Mouse (Mus musculus) mesoderm, embryonic 11.5 days (tissue): ENCODE results near the gene Slc1a4.

ENCODE experiments used
- DNase-seq: peaks from one replicate; pipeline ENCODE4 v3.0.0-alpha.2; 2012; ENCODE audit warnings: low read depth, low spot score

Slc1a4 gene

DNA sequence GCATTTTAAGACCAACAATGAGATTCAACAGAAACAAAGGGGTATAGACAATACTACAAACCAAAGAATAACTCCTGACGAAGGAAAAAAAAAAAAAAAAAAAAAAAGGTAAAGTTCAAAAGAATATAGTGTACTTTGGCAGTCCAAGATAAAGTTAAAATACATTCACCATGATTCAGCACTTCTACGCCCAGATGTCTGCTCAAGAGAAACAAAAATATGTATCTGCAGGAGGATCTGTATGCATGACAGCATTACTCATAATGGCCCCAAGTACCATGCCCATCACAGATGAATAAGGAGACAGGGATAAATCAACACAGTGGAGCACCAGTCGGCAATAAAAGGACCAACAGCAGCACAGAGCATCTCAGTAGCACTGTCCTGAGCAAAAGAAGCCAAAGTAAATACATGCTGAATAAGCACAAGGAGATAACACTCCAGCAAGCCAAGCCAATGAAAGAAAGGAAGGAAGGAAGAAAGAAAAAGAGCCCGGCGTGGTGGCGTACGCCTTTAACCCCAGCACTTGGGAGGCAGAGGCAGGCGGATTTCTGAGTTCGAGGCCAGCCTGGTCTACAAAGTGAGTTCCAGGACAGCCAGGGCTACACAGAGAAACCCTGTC is 7.3 kb downstream of the Slc1a4 start:
- DNase-seq = no peak

GRCm38 (mm10) chr11:20324006-20324405 is 8.5 kb downstream of the Slc1a4 start:
- DNase-seq = no peak

GRCm38 (mm10) chr11:20322366-20322765 is 10.1 kb downstream of the Slc1a4 start:
- no peak for DNase-seq

DNA sequence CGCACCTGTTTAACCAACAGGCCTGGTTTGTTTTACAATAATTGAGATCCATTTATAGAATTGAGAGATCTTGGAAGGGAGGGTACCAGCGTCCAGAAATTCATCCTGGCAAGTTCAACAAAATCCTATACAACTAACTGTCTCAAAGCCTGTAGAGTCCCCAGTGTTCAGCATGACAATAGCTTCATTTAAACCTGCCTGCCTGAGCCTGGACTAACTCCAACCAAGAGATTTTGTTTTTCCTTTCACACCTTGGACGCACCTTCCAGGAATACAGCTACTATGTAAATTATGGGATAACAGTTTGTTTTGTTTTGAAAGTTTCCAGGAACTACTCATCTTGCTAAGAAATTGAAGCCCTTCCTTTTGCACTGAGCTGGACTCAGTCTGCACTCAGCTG is 11.9 kb downstream of the Slc1a4 start:
- DNase-seq = no peak

DNA sequence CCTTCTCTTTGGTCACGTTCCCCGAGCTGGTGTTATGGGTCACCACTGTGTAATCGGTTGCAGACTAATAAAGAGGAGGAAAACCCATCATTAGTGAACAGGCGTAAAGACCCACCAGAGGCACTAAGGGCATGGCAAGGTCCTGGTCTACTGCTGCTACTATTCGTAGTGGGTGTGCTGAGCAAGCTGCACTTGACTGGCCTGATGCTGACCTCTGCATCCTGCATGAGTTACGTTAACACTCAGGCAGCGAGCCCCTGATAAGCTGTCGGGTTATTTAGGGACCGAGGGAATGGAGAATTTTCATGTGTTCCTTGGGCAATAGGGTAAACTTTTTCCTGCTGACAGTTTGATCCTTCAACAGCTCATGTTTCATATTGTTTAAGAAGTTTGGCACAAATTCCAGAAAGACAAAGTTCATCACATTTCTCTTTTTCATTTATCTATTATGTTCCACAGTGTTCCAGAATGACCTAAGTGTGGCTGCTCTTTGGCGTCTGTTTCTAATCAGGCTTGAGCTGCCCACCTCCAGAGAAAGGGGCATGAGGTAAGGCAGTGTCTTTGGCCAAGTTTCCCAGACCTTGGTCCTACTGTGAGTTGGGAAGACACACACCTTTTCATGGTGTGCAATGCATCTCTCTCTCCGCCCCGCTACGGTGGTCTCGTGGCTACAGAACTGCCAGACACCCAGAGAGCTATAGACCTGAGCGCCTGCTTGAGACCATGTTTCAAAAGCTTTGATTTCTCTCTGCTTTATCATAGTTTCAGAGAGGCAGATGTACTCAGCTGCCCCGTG is 13.7 kb downstream of the Slc1a4 start:
- DNase-seq = no peak

- no peak for DNase-seq
Observed at GRCm38 (mm10) chr11:20313576-20313975, 18.9 kb downstream of the Slc1a4 start.

- DNase-seq = no peak
Observed at GRCm38 (mm10) chr11:20309044-20309443, 23.5 kb downstream of the Slc1a4 start.

DNA sequence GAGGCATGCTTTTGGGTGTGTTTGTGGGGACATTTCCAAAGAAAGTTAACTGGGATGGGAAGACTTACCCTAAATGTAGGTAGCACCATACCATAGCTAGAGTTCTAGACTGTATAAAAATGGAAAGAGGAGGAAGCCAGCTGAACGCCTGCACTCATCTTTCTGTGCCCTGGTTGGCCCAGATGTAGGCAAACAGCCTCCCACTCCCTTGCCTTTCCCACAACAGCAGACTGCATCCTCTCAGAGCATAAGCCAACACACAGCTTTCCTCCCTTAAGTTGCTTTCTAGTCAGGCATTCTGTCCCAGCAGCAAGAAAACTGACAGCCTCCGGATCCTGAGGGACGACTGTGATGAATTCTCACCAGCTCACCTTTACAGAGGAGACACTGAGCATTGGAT is 25.1 kb downstream of the Slc1a4 start:
- DNase-seq = no peak

DNA sequence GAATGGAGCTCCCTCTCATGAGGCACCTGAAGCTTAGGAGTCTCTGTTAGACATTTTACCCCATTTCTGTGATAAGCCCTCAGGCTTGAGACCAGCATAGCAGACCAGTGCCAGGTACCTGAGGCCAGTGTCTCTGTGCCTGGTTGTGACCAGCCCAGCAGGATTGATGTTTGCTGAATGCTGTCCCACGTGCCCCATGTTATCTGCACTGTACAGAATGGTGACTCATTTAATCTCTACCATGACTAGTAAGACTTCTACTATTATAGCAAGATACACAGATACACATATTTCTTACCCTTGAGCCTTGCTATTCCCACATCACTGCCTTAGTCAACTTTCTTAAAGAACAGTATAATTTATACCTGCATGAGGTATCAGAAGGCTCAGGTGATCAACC is 26.9 kb downstream of the Slc1a4 start:
- no peak for DNase-seq

GRCm38 (mm10) chr11:20304341-20304740 is 28.2 kb downstream of the Slc1a4 start:
- DNase-seq = peak; percentile 37

DNA sequence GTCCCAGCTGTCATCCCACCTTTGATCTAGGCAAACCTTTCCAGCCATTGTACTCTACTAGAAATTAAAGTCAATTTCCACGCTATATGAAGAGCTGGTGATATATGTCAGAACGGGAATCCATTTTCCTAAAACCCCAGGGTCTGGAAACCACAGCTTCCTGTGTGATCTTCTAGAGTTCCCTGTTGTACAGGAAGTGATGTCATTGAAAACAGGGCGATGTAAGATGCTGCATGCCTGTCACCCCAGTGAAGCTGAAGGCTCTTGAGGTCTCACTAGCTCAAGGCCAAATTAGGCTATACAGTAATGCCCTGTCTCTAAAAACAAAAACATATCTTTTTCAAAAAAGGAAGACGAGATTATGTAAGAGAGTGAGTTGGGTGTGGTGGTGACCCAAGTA is 31.2 kb downstream of the Slc1a4 start:
- DNase-seq = no peak

DNA sequence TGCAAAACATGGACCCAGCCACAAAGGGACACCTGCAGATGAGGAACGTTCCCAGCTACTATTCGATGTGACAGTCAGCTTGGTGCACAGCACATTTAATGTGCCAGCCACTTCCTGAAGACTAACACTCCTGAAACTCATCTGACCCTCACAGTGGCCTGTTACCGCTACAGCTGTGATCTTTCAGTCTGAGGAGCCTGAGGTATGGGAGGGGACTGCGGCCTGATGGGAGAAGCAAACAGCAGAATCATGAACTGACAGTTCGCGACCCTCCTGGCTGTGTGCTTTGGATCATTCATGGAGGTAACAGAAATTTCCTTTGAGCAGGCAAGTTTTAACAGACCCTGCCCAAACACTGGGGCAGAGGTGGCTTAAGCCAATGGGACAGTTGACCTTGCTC is 31.7 kb downstream of the Slc1a4 start:
- no peak for DNase-seq

- DNase-seq = peak; percentile 1
Observed at GRCm38 (mm10) chr11:20299900-20300299, 32.6 kb downstream of the Slc1a4 start.

GRCm38 (mm10) chr11:20284463-20284862 is 48.0 kb downstream of the Slc1a4 start:
- no peak for DNase-seq

- DNase-seq = no peak
Observed at GRCm38 (mm10) chr11:20282601-20283219, 49.8 kb downstream of the Slc1a4 start.

DNA sequence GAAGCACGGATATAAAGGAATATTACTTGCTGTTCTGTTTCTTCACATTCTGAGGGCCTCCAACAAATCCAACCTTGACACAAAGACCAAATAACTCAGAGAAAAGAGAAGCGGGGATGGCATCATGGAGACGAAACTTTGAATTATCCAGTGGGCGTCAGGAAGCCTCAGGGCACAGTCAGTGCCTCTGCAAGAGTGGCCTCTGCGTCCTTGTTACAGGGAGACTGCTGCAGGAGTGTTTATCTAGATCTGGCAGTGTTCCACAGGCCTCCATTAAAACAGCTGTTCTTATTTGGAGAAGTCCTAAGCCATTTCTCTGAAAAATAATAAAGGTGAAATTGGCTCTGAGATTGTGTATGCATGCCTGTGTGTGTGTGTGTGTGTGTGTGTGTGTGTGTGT is 51.5 kb downstream of the Slc1a4 start:
- no peak for DNase-seq

DNA sequence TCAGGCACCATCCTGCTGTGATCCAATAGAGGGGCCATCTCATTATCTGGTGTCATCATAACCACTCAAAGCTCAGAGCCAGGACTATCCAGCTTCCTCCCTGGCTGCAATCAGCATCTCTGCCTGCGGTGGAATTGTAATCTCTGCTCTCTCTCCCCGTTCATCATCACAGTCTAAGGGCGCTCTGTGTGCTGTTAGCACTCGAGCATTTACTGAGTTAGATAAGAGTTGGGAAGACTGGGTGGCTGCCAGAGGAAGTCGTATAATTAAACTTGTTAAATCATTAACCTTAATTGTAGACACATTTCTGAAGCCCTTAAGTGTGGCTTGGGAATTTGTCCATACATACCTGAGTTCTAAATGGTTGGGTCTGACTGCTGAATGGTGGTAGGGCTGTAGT is 53.8 kb downstream of the Slc1a4 start:
- DNase-seq = no peak

DNA sequence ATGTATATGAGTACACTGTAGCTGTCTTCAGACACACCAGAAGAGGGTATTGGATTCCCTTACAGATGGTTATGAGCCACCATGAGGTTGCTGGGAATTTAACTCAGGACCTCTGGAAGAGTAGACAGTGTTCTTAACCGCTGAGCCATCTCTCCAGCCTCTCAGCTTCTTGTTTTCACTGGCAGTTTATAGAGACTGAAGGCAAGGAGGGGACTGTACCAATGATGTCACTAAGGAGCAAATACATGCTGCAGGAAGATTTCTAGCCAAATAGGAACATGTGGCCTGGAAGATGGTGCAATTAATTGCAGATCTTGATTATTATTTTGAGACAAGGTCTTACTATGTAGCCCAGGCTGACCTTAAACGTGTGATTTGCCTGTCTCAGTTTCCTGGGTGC is 55.4 kb downstream of the Slc1a4 start:
- no peak for DNase-seq

DNA sequence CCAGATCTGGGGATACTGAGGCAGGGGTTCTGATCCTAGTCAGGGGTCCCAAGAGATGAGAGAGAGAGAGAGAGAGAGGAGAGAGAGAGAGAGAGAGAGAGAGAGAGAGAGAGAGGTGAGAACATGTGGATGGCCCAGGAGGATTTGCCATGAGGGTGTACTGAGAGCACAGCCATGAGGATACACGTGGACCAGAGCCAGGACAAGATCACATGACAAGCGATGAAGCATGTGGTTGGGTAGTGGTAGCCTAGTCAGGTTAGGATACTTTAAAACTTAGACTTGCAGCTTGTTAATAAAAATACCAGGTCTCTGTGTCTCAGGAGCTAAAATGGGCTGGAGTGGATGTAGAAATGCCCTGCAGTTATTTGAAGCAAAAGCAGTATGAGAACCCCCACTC is 56.5 kb downstream of the Slc1a4 start:
- no peak for DNase-seq

- no peak for DNase-seq
Observed at GRCm38 (mm10) chr11:20269885-20270284, 62.6 kb downstream of the Slc1a4 start.

GRCm38 (mm10) chr11:20262628-20263380 is 69.7 kb downstream of the Slc1a4 start:
- peak; percentile 30 for DNase-seq

- DNase-seq = no peak
Observed at GRCm38 (mm10) chr11:20254791-20255190, 77.7 kb downstream of the Slc1a4 start.
